8 mouse cellular contexts compared by ENCODE assay signal in genomic region chr2:91114781-91115577, GRCm38 (mm10). TPM values are rescaled to one million over a fixed set of nuclear protein-coding genes. Genes with fewer than 3 reads are reported as not detected.
DNase-seq lines count a peak whose midpoint lies in the region; ATAC-seq and TF ChIP-seq lines count a peak whose summit lies in the region.

No protein-coding gene starts in this region.

- 0 out of 2 replicates have a peak, but pooled peaks cover 2% of the 10 kb centered on the region for H3K4me1 ChIP-seq in embryonic fibroblast, embryonic 13.5 days (ENCODE audit: control insufficient read depth, insufficient read depth, low read length)
- peaks cover 37% of the 10 kb centered on the region for H3K4me1 ChIP-seq in heart, embryonic 12.5 days (replicated peaks)
- H3K4me1 ChIP-seq in liver, embryonic 11.5 days (replicated peaks; ENCODE audit: control insufficient read depth, insufficient read depth, low read length): peaks cover 25% of the 10 kb centered on the region
- H3K4me1 ChIP-seq in neural tube, embryonic 13.5 days (replicated peaks): peaks cover 8% of the 10 kb centered on the region
- peaks cover 5% of the 10 kb centered on the region for H3K4me1 ChIP-seq in testis, adult 2 months (ENCODE audit: control insufficient read depth, insufficient read depth, low read length)

- peak; percentile 41 for ATAC-seq in heart, embryonic 12.5 days (ENCODE audit: insufficient number of reproducible peaks, low FRiP score)
- ATAC-seq in liver, embryonic 11.5 days (replicated peaks; ENCODE audit: low FRiP score): peak; percentile 62
- peak; percentile 68; the same call in 1 of the 2 replicates for ATAC-seq in neural tube, embryonic 13.5 days (ENCODE audit: low read depth)

- H3K27me3 ChIP-seq in heart, embryonic 12.5 days (replicated peaks): no peaks in the 10 kb centered on the region
- H3K27me3 ChIP-seq in liver, embryonic 11.5 days (replicated peaks; ENCODE audit: control insufficient read depth, insufficient read depth, low read length): no peaks in the 10 kb centered on the region
- peaks cover 6% of the 10 kb centered on the region; the same call in 1 of the 2 replicates for H3K27me3 ChIP-seq in neural tube, embryonic 13.5 days
- no peaks in the 10 kb centered on the region for H3K27me3 ChIP-seq in testis, adult 2 months (ENCODE audit: control insufficient read depth, insufficient read depth, low read length)

- H3K36me3 ChIP-seq in heart, embryonic 12.5 days: no peaks in the 10 kb centered on the region
- no peaks in the 10 kb centered on the region for H3K36me3 ChIP-seq in liver, embryonic 11.5 days (ENCODE audit: control insufficient read depth, insufficient read depth, low read length)
- H3K36me3 ChIP-seq in neural tube, embryonic 13.5 days: no peaks in the 10 kb centered on the region
- no peaks in the 10 kb centered on the region for H3K36me3 ChIP-seq in testis, adult 2 months (ENCODE audit: control insufficient read depth, insufficient read depth, low read length)

- peak; percentile 100 for TF ChIP-seq CTCF in embryonic fibroblast, embryonic 13.5 days (IDR thresholded peaks at IDR 0.05; ENCODE audit: borderline replicate concordance, insufficient read depth, low read length)
- peak; percentile 94 for TF ChIP-seq CTCF in testis, adult 2 months (IDR thresholded peaks at IDR 0.05; ENCODE audit: control insufficient read depth, insufficient read depth, insufficient replicate concordance, low read depth, low read length)

- H3K27ac ChIP-seq in embryonic fibroblast, embryonic 13.5 days (ENCODE audit: insufficient read depth, low read length): no peak overlapping the region
- H3K27ac ChIP-seq in heart, embryonic 12.5 days (ENCODE audit: poor library complexity, severe bottlenecking): no peak overlapping the region
- no peak overlapping the region for H3K27ac ChIP-seq in liver, embryonic 11.5 days (ENCODE audit: low read depth, low read length)
- H3K27ac ChIP-seq in neural tube, embryonic 13.5 days (replicated peaks): no peak overlapping the region
- H3K27ac ChIP-seq in testis, adult 2 months (ENCODE audit: control insufficient read depth, insufficient read depth, low read depth, low read length): no peak overlapping the region

- H3K9ac ChIP-seq in heart, embryonic 12.5 days: peak overlapping the region; percentile 70
- peak overlapping the region; percentile 35; the same call in 1 of the 2 replicates for H3K9ac ChIP-seq in liver, embryonic 11.5 days (ENCODE audit: low read depth, low read length)
- H3K9ac ChIP-seq in neural tube, embryonic 13.5 days: peak overlapping the region; percentile 63

- TF ChIP-seq POLR2A in embryonic fibroblast, embryonic 13.5 days (IDR thresholded peaks at IDR 0.05; ENCODE audit: low read depth, low read length): peak; percentile 41; the same call in 1 of the 2 replicates
- TF ChIP-seq POLR2A in testis, adult 2 months (IDR thresholded peaks at IDR 0.05; ENCODE audit: control insufficient read depth, low read depth, low read length): no peak

- peak overlapping the region; percentile 80 for H3K4me2 ChIP-seq in heart, embryonic 12.5 days
- peak overlapping the region; percentile 58 for H3K4me2 ChIP-seq in liver, embryonic 11.5 days
- peak overlapping the region; percentile 67 for H3K4me2 ChIP-seq in neural tube, embryonic 13.5 days

- no peaks in the 10 kb centered on the region for H3K9me3 ChIP-seq in heart, embryonic 12.5 days (replicated peaks)
- H3K9me3 ChIP-seq in liver, embryonic 11.5 days (ENCODE audit: control insufficient read depth, low read length): no peaks in the 10 kb centered on the region
- H3K9me3 ChIP-seq in neural tube, embryonic 13.5 days: no peaks in the 10 kb centered on the region

- peak; percentile 97 for DNase-seq in 3T3-L1 (ENCODE audit: low read depth, low spot score)
- DNase-seq in adrenal gland, postnatal 4 days (ENCODE audit: low spot score in 2 of 2): peak; percentile 92 to 98
- peak; percentile 99 for DNase-seq in kidney, postnatal 10 days
- DNase-seq in liver, embryonic 11.5 days (ENCODE audit: low spot score): peak; percentile 92

- WGBS in heart, embryonic 12.5 days: 8% methylated on average over 42 of the region's 42 CpGs
- WGBS in liver, embryonic 11.5 days: 42% methylated on average over 39 of the region's 42 CpGs
- WGBS in neural tube, embryonic 13.5 days: 9% methylated on average over 40 of the region's 42 CpGs

- peak overlapping the region; percentile 8; the same call in 1 of the 2 replicates for H3K4me3 ChIP-seq in embryonic fibroblast, embryonic 13.5 days (ENCODE audit: insufficient read depth, low read length)
- H3K4me3 ChIP-seq in heart, embryonic 12.5 days: peak overlapping the region; percentile 47
- peak overlapping the region; percentile 34 for H3K4me3 ChIP-seq in liver, embryonic 11.5 days (ENCODE audit: low read depth, low read length)
- H3K4me3 ChIP-seq in neural tube, embryonic 13.5 days: peak overlapping the region; percentile 38
- H3K4me3 ChIP-seq in testis, adult 2 months (ENCODE audit: control insufficient read depth, low read depth, low read length): peak overlapping the region; percentile 48

RNA-seq across cellular contexts. Expression of gene Mybpc3, which starts 3.0 kb away (rescaled TPM):
- under 1 TPM in 1 of 2 experiments, not detected in 1; 0.17 TPM for total RNA-seq in adrenal gland, postnatal 4 days (2021)
- polyA plus RNA-seq in embryonic fibroblast, embryonic 13.5 days (2011; ENCODE audit: insufficient read length, low read depth, missing spikeins): not detected in 2 replicates
- polyA plus RNA-seq in heart, embryonic 12.5 days (2016; fragmentation: Nextera tagmentation; extraction: Ambion mirVana): 1,039 and 1,047 TPM in 2 replicates
- 1.2 and 5.0 TPM in 2 replicates for polyA plus RNA-seq in liver, embryonic 11.5 days (2014; fragmentation: Nextera tagmentation; extraction: Ambion mirVana)
- 0.22 and 0.56 TPM in 2 replicates for polyA plus RNA-seq in neural tube, embryonic 13.5 days (2015; fragmentation: Nextera tagmentation; extraction: Ambion mirVana)
- polyA plus RNA-seq in testis, adult 2 months (2012; rRNA removed): 0.04 TPM in 1 of 2 replicates, not detected in the other

RNA-seq across cellular contexts. Expression of gene Spi1, which starts 32.8 kb away (rescaled TPM):
- total RNA-seq in adrenal gland, postnatal 4 days (2021): 1 to 10 TPM; 7.8 to 7.9 TPM
- 0.79 TPM in 1 of 2 replicates, not detected in the other for polyA plus RNA-seq in embryonic fibroblast, embryonic 13.5 days (2011; ENCODE audit: insufficient read length, low read depth, missing spikeins)
- 3.0 and 3.1 TPM in 2 replicates for polyA plus RNA-seq in heart, embryonic 12.5 days (2016; fragmentation: Nextera tagmentation; extraction: Ambion mirVana)
- polyA plus RNA-seq in liver, embryonic 11.5 days (2014; fragmentation: Nextera tagmentation; extraction: Ambion mirVana): 19.5 and 22.7 TPM in 2 replicates
- 5.2 and 6.0 TPM in 2 replicates for polyA plus RNA-seq in neural tube, embryonic 13.5 days (2015; fragmentation: Nextera tagmentation; extraction: Ambion mirVana)
- 2.5 and 2.9 TPM in 2 replicates for polyA plus RNA-seq in testis, adult 2 months (2012; rRNA removed)

RNA-seq across cellular contexts. Expression of gene Slc39a13, which starts 44.8 kb away (rescaled TPM):
- 10 to 100 TPM; 35.7 to 42.0 TPM for total RNA-seq in adrenal gland, postnatal 4 days (2021)
- 93.5 and 104 TPM in 2 replicates for polyA plus RNA-seq in embryonic fibroblast, embryonic 13.5 days (2011; ENCODE audit: insufficient read length, low read depth, missing spikeins)
- polyA plus RNA-seq in heart, embryonic 12.5 days (2016; fragmentation: Nextera tagmentation; extraction: Ambion mirVana): 42.5 and 44.3 TPM in 2 replicates
- polyA plus RNA-seq in liver, embryonic 11.5 days (2014; fragmentation: Nextera tagmentation; extraction: Ambion mirVana): 19.6 and 20.0 TPM in 2 replicates
- polyA plus RNA-seq in neural tube, embryonic 13.5 days (2015; fragmentation: Nextera tagmentation; extraction: Ambion mirVana): 31.1 and 31.5 TPM in 2 replicates
- polyA plus RNA-seq in testis, adult 2 months (2012; rRNA removed): 65.7 and 67.9 TPM in 2 replicates

Comparison
In these comparisons a context has a peak if more than half of its experiments do, and no peak if none do; other contexts are left out.
1. RNA of gene Mybpc3, which starts 3.0 kb away (polyA plus RNA-seq): 1,039 to 1,047 TPM in heart, embryonic 12.5 days; 1.2 to 5.0 TPM in liver, embryonic 11.5 days, 0.22 to 0.56 TPM in neural tube, embryonic 13.5 days, 0.04 TPM in testis, adult 2 months and not detected in embryonic fibroblast, embryonic 13.5 days; every median in the first group is over 100 times any median in the second.
2. Peak in every context shown above with its lines, with median percentiles within 50 percentile points of each other: DNase-seq, H3K4me3 ChIP-seq, ATAC-seq, H3K4me2 ChIP-seq and H3K9ac ChIP-seq.